Mouse (Mus musculus): ENCODE measurements at regions not wholly inside any gene's neighbourhood (a gene's known extent, or its start where the extent isn't known, plus 50 kb on each side); places are given as distances from the start of the nearest gene placed in this dataset.

DNA sequence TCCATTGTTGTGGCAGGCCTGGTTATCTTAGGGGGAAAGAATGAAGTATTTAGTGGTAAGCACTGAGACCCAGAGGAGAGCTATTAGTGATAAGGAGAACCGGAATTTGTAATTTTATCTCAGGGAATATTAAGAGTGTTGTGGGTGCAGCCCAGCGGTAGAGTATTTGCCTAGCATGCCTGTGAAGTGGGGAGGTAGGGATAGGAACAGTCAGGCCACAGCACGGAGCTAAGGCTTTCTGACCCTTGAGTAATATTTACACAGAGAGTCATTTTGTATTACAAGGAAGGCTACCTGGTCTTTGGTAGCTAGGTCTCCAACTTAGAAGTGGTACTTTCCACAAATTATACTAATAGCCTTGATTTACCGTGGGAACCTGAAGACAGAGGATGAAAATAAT, 49.8 kb upstream of the Lrig2 start:
- WGBS (ENCODE audit: insufficient replicate concordance) = 29% methylated on average over 4 of the region's 4 CpGs
- ATAC-seq = no peak
- Histone ChIP-seq H3K9ac (no peak overlapping the region), H3K4me3 (no peak overlapping the region), H3K9me3 (replicated peaks) (no peaks in the 10 kb centered on the region), H3K4me2 (no peak overlapping the region), H3K36me3 (no peaks in the 10 kb centered on the region), H3K4me1 (peaks cover 6% of the 10 kb centered on the region; the same call in 1 of the 2 replicates), H3K27ac (no peak overlapping the region), H3K27me3 (replicated peaks) (no peaks in the 10 kb centered on the region)
